Mouse (Mus musculus) bone marrow macrophage, adult 2 months (primary cell): Measurements from ENCODE around the gene Dhx9.

Experiments
- CTCF ChIP-seq: IDR thresholded peaks from 2 replicates; pipeline ENCODE4 v1.5.1; 2012; ENCODE audit warnings: low read depth, mild to moderate bottlenecking, low read length, moderate library complexity
- POLR2A ChIP-seq: IDR thresholded peaks from 2 replicates; pipeline ENCODE4 v1.6.1; 2012; ENCODE audit warnings: mild to moderate bottlenecking, low read depth, low read length, borderline replicate concordance

DNA sequence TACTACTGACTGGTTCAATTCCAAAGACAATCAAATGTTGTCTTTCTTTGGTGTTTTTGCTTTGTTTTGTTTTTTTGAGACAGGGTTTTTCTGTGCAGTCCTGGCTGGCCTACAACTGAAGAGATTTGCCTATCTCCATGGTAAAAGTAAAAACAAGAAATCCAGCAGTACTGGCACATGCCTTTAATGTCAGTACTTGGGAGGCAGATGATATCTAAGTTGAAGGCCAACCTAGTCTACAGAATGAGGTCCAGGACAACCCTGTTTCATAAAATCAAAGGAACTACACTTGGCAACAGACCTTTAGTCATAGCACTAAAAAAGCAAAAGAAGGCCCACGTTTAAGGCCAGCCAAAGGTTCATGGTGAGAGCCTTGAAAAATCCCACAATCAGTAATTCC, 25.7 kb downstream of the Dhx9 start:
- TF ChIP-seq CTCF (no peak), POLR2A (no peak)
